Mouse (Mus musculus) adrenal gland, adult 2 months (tissue): Measurements from ENCODE around the gene Gucy1a1. TPM values are rescaled to one million over a fixed set of nuclear protein-coding genes. Genes with fewer than 3 reads are reported as not detected.
"Not testable (repeated sequence)": the region's sequence is repeated elsewhere in the genome, so short reads cannot be mapped to it uniquely, and the experiment has no call there.

Experiments
- DNase-seq: peaks from one replicate; pipeline ENCODE4 v3.0.0; 2021
- long read RNA-seq: library from polyadenylated mRNA; stranded (forward); transcript quantifications from one replicate; pipeline ENCODE4 v2.0.0, GENCODE M21; 2021
- polyA plus RNA-seq: library from polyadenylated mRNA; depleted of rRNA; stranded (reverse); fragments of >200 nt; gene quantifications from 2 replicates; pipeline ENCODE4 v1.2.3, GENCODE M21; 2012; rRNA removed
- total RNA-seq, 2 experiments: library from RNA; stranded (reverse); gene quantifications; 2 replicates each; pipeline ENCODE4 v1.2.3; 2021

Gene Gucy1a1
- total RNA-seq (10 to 100 TPM; 22.4 to 32.3 TPM), polyA plus RNA-seq (5.3 and 7.9 TPM in 2 replicates)
- long read RNA-seq, full-length matches to known transcripts = 4 of 5 reads
- long read RNA-seq, partial matches to known transcripts = 1 of 5 reads
- long read RNA-seq, other reads (novel, unspliced or antisense) = 0 of 5 reads

DNA sequence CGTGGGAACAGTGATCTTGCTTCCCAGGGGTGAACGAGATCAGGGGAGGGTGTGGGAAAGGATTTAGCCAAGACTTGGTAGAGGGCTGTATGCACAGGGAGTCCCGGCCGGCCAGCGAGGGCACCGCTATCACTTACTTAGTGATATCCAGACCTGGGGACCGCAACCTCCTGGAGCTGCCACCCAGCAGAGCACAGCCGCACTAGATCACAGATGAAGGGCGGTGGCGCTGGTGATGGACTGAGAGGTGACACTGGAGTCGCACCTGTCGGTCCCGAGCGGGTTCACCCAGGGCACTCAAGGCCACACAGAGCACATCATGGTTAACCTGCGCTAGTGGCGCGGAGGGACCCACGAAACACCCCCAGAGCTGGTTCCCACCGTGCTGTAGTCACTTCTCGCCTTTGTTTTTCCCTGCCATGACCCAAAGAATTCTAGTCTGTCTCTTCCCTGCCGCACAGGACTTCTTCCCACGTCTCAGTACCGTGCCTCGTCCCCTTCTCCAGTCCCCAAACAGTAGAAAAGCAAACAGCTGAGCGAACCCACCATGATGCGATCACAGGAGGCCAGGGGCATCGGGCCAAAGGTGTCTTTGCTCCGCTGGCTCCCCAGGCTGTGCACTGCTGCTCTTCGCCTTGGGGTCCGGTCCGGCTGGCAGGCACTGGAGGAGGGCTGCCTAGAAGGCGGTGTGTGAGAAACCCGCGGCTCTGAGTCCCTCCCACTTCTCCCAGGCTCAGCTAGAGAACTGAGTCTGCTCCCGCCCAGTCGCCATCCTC lies at the start of gene Gucy1a1:
TSS of gene Gucy1a1 (minus strand) at position 664 of the 776 bp plus-strand sequence.
- DNase-seq = peak; percentile 48

DNA sequence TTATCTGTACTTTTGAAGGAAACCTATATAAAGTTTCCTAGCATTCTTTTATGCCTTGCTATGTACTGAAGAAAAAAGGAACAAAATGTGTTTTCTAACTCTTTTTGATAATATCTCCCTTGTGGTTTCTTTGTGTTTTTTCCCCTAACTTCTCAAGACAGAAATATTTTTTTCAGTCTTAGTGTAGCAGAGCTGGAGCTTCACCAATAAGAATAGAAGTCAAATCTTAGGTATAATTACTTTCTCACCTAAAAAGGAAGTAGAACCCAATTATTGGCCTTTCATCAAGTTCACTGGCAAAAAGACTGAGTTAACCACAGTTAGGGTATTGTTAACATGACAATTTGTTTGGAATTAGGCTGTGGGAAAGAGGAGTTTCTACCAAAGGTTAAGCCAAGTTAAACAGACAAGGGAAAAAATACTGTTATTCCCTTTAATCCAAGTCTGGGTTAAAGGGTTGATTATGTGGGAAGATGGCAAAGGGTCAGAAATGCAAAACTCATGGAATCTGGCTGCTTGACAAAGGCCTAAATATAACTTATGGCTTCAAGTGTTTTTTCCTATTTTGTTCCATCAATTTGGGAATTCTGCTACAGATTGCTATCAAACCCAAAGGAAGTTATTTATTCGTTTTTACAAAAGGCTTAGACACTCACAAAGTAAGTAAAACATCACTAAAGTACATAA lies 46.1 kb upstream of the Gucy1a1 start:
- DNase-seq = no peak

DNA sequence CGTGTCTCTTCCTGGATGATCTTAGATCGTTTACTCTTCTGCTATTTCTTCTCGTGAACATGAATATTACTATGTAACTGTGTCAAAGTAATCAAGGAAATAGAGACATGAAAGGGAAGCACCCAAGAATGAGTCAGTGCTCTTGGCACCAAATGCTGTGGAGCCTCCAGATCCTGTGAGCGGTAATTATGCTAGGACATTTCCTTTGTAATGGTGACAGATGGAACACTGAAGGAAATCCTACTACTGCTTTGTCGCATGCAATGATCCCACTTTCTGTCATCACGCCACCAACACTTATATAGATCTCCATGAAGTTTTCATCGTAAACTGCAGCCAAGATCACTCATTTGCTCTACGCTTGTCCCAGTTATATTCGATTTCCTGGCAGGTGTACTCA lies 40.0 kb upstream of the Gucy1a1 start:
- DNase-seq = no peak

DNA sequence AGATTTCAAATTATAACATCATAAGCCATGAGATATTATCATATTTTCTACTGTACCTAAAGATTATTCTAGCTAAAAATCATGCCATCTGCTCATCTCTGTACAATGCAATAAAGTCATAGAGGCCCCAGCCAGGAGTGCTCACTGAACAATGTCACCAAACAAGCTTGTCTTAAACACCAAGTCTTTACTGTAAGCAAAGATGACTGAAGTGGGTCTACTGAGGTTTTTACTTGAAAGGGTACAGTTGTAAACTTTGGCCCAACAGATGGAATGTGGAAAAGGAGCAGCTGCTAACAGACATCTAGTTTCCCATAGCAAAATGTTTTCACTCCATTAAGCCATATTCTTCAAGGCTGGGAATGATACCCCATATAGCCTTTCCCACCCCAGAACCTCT lies 35.9 kb upstream of the Gucy1a1 start:
- DNase-seq = no peak

DNA sequence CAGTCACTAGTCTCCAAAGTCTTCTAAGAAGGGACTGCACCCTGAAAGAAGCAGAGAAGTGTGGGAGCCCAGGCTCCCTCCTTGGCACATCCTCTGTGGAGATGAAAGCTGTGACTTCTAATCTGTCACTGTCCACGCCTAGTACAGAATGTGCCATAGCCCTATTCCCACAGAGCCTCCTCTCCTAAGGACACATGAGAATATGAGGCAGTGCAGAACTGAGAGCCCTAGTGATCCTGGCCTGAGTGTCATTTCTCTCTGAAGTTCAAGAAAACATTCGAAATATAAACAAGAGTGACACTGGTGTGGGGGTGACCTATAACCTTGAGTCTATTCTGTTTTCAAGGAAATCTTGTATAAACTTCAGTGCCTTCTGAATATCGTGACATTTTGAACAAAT lies 34.7 kb upstream of the Gucy1a1 start:
- no peak for DNase-seq

DNA sequence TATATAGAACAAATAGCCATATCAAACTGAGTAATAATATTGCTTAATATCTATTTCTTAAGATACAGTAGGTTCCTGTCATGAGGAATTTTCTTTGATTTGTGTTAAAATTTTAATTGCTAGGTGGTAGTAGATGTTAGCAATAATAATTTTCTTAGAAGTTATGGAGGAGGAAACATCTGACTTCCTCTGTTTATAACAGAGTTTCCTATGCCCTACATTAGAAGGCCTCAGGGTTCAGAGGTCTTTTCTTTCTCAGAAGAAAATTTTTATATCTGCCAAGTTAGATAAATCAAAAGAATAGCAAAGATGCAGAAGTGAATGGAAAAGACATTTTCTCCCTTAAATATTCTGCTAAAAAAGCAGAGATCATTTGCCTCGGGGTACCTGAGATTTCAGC lies 29.9 kb upstream of the Gucy1a1 start:
- DNase-seq = no peak

DNA sequence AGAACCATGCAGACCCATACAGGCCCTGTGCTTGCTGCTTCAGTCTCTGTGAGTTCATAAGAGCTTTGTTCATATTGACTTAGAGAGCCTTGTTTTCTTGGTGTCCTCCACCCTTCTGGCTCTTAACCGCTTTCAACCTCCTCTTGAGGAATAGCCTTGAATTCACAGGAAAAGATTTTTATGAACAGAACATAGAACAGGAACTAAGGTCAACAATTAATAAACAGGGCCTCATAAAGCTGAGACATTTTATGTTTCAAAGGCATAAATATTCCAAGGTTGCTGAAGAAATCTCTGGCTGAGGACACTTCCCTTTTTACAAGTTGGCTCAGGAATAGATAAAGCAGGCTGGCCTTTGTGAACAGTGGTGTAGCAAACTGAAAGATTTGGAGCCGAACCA lies 21.5 kb upstream of the Gucy1a1 start:
- no peak for DNase-seq

DNA sequence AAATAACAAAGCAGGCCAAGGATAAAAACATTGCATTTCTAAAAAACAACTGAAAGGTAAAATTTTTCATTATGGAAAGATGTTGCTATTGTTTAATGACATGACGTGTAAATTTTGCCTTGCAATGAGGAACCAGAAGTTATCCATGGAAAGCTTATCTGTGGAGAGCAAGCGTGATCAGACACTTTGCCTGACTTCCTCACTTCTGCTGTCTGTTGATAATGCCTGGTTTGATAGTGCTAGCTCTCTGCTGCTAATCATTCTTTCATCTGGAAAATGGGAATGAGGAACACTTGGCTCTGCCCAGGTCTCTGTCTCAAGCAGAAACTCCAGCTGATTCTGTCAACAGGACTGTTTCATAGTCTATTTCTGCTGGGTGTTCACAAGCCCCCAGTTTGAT lies 20.3 kb upstream of the Gucy1a1 start:
- DNase-seq = no peak

DNA sequence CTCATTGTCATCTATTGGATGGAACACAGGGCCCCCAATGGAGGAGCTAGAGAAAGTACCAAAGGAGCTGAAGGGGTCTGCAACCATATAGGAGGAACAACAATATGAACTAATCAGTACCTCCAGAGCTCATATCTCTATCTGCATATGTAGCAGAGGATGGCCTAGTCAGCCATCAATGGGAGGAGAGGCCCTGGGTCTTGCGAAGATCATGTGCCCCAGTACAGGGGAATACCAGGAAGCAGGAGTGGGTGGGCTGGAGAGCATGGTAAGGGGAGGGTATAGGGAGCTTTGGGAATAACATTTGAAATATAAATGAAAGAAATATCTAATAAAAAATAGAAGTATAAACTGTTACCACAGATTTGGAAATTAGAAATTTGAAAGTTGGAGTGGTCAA lies 17.4 kb upstream of the Gucy1a1 start:
- DNase-seq = not testable (repeated sequence)

DNA sequence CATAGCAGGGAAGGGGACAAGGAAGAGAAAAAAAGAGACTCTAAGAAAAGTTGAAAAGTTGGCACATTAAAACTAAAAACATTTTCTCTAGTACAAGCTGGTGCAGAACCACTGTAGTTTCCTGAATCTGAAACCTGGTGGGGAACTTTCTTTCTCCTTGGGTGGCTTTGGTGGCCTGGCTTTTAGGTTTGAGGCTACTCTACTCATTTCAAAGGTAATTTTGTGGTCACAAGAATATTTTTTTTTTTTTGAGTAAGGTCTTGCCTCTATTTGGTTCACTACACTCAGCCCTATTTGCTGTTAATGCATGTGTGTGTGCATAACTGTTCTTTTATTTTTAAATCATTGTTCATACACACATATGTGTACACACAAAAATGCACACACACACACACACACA lies 389 bp upstream of the Gucy1a1 start:
- DNase-seq = no peak

DNA sequence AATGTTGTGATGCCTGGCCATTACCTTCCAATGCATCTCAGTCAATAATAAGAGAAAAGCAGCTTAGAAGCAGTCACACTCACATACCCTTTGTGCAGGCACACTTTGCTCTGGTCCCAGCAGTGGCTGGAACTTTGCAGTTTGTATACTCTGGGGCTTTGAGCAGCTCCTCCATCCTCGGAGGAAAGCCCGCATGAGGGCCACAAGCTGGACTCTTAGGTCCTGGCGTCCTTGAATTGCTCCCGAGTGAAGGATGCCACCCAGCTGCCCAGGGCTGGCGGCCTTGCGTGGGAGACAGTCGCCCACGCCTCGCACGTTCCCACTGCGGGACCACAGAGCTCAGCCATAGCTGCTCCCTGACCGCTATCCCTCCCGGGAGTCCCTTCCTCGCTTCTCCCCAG lies 864 bp downstream of the Gucy1a1 start:
- peak; percentile 12 for DNase-seq

DNA sequence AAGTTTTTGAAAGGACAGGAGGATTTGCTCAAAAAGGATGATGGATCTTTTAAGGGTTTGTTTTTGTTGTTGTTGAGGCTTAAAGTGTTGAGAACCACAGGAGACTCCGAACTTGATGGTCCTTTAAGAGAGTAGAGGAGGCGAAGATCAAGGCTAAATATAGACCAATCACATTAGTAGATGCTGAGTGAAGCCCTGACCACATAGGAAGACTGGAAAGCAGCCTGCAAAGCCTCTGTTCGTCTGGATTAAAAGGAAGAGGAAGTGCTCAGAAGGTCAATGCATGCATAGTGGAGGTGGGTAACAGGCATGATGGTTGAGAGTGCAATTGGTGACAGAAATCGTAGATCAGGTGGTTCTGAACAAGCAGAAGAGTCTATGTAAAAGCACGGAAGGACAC lies 4.8 kb downstream of the Gucy1a1 start:
- DNase-seq = no peak

DNA sequence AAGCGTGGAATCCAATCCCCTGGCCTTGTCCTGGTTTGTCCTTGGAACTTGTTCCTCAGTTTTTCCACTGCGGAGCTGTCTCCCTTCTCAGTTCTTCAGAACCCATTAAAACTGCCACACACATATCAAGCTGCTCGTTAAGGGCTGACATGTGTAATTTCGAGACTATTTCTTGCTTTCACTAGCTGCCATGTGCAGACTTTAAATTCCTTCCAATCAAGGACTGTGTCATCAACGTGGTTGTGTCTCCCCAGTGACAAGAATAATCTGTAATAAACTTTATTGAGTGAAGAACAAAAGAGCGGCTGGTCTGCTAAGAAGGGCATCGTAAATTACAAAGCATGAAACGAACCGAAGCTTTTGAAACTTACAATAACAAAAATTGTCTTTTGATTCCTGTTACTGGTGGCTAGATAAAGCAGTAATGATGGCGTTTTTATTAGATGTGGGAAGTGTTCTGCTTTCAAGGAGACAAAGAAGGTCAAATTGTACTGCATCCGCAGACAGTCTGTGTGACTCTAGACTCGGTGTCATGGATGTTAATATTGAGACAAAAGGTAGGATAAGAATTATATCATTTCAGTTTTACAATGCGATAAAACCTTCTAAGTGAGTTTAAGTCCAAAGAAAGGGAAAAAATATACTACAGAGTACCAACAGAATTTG lies 7.5 kb downstream of the Gucy1a1 start:
- DNase-seq = no peak

DNA sequence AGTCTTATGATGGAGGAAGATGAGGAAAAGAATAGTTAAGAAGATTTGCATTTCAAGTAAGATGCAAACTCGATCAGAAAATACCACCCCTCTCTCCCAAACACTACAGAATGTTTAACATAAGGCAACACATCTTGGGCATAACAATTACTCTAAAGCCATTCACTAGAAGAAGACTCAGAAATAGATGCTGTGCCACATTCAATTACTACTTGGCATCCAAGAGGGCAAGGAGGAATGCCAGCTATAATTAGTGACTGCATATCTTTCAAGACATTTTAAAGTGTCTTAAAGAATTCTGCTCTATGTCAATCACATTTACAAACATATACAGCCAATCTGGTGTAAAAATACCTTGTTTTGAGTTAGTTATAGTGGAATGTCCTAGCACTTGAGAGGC lies 10.1 kb downstream of the Gucy1a1 start:
- no peak for DNase-seq

DNA sequence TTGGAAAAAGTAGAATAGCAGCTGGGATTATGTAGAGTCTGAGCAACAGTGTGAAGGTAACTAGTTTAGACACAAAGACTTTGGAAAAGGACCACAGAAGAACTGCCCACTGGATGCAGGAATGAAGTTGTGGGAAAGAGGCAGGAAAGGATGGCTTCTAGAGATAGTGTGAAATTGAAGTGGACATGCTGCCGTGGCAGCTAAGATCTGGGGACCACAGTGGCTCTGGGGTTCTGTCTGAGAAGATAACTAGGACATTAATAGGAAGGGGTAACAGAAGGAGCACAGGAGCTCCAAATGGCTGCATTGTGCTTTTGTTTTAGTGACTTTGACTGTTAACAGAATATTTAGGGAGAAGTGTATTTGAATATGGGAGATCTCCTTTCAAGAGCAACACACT lies 16.3 kb downstream of the Gucy1a1 start:
- DNase-seq = no peak

DNA sequence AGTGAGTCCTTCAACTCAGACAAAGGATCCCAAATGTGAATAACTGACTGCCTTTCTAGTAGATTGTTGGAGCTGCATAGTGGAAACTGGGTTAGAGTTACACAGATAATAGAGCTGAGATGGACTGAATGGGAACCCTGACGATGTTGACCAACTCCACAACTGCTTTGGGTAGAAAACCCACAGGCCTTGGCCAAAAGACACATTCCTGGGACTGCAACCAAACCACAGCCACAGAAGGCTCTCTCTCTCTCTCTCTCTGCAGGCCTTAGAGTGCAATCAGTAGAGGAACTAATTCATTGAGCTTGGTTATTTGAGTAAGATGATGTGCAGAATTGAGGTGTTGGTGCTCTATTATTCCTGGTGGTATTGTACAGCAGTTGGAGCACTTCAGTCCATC lies 21.0 kb downstream of the Gucy1a1 start:
- no peak for DNase-seq

DNA sequence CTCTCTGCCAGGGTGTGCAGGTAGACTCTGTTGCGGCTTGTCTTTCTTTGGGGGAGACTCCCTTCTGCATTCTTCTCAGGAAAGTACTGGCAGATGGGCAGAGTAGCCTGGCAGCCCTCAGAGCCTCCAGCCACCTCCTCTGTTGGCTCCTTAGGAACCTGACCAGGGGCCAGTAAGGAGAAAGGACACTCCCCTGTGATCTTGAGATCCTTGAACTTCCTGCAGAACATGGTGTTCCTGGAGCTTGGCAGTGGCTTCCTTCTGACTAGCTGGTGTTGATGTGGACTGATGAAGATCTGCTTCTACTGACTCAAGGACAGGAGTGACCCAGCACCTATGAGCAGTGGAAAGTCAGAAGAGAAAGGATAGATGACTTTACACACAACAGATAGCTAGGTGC lies 26.7 kb downstream of the Gucy1a1 start:
- DNase-seq = no peak

DNA sequence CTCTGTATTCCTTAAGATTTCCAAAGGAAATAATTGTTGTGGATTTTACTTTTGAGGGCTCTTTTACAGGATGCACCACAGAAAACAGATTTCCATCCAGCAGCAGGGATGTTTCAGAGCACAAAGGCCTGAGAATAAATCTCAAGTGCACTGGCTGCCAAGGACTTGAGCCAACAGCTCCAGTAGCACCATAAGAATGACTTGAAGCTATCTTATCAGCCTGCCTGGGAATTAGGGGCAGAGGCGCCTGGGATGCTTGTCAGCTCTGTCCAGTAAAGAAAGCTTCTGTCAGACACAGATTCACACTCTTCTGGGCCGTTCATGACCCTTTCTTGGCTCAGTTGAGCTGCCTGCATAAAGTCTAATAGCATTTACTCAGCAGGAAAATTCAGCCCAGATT lies 33.1 kb downstream of the Gucy1a1 start:
- DNase-seq = peak; percentile 10

DNA sequence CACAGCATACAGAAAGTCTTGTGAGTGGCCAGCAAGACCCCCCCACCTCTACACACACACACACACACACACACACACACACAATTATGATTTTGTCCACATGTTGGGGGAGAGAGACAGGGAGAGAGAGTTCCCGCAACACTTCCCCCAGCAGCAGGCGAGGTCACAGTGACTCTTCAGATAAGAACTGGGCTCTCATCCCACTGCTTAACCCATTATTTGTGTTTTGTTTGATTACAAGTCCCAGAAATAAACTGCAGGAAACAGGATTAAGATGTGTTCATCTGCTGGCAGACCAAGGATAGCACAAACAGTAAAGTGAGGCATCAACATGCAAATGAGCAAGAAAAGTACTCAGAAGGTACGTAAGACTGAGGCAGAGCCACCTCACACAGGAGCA lies 33.6 kb downstream of the Gucy1a1 start:
- DNase-seq = peak; percentile 25

DNA sequence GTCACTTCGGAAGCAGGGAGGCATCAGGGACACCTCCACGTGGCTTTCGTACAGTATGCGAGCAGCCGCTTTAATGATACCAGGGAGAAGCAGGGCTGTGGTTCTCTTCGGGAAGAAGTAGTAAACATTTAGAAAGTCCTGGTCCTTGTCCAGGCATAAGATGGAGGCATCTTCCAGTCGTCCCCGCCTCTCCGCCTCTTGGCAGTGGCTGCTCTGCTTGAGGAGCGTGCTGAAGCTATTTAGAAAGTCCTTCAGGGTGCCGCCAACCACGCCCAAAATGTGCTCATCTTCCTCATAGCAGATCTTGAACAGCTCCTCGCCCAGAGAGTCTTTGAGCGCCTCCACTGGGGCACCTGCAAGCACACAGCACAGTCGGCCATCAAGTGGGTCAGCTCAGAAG lies 36.6 kb downstream of the Gucy1a1 start:
- no peak for DNase-seq

DNA sequence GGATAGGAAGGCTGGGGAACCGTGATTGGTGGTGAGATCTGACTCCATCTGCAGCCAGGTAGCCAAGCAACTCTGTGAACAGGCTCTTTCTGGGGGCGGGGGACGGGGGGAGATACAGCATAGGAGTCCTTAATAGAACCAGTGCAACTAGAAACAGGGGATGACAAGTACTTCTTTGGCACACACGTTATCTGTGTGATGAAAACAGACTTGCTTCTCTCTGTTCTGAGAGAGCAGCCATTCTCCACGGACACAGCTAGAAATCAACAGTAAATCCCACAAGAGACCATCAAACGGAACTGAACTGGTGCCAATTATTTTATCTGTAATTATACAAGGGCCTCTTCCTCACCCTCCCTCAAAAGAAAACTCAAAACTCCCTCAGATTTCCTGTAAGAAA lies 41.4 kb downstream of the Gucy1a1 start:
- no peak for DNase-seq

DNA sequence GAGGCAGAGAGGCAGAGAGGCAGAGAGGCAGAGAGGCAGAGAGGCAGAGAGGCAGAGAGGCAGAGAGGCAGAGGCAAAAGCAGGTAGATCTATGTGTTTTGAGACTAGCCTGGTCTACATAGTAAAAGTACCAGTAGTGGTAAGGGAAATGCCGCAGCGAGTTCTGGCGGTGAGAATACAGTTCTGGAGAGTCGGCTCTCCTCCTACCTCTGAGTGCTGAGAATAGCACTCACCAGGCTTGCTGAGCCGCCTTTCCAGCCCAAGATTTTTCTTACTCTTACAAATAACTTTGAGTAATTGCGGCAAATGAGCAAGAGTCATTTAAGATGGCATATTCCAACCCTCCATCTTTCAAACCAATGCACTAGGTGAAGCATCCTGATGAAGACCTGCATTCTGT lies 46.5 kb downstream of the Gucy1a1 start:
- DNase-seq = no peak

DNA sequence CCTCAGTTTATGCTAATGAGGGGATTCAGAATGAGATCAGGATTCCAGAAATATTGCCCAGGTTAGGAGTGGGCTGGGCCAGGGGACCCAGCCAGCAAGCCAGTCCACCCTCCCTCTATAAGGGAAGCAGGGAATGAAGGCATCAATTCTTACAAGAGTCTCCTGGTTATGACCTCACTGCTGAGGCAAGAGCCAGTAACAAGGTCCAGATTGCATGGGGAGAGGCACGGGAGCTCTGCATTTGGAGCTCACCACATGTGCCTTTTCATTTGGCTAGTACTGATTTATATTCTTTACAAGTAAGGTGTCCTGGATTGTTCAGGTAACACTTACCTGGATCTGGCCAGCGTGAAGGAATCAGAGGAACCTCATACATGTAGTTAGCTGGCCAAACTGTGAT lies 48.8 kb downstream of the Gucy1a1 start:
- DNase-seq = no peak
